Mouse (Mus musculus): Measurements from ENCODE around the gene Fbxw7. TPM values are rescaled to one million over a fixed set of nuclear protein-coding genes. Genes with fewer than 3 reads are reported as not detected.

Fbxw7 gene
- polyA plus RNA-seq, 1 experiment, result 0.34 TPM

DNA sequence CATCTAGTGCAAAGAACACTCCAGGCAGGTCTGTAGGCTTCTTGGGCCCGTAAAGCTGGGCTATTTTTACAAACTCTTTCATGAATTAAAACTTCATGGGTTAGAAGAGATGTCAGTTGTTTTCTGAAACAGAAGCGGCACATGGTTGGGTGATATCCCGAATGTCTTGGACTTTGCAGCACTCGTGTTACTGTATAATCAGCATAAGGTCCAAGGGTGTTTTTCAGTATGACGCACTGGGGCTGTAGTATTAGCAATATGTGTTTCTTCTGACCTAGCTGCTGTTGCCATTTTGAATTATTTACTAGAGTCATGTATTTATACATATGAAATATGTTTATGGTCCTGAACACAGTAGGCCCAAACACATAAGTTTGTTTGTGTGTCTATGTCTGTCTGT is 111.1 kb downstream of the Fbxw7 start:
- Histone ChIP-seq H3K36me3 (ENCODE audit: control insufficient read depth) (no peaks in the 10 kb centered on the region), H3K9me3 (ENCODE audit: control insufficient read depth, low read length) (no peaks in the 10 kb centered on the region), H3K27me3 (ENCODE audit: control insufficient read depth) (no peaks in the 10 kb centered on the region), H3K4me1 (ENCODE audit: control insufficient read depth) (peaks cover 4% of the 10 kb centered on the region; the same call in 1 of the 2 replicates), H3K4me3 (replicated peaks) (no peak overlapping the region)
- TF ChIP-seq TAL1 (IDR thresholded peaks at IDR 0.05; ENCODE audit: low read length) (no peak), GATA1 (IDR thresholded peaks at IDR 0.05; ENCODE audit: low read length) (no peak)

DNA sequence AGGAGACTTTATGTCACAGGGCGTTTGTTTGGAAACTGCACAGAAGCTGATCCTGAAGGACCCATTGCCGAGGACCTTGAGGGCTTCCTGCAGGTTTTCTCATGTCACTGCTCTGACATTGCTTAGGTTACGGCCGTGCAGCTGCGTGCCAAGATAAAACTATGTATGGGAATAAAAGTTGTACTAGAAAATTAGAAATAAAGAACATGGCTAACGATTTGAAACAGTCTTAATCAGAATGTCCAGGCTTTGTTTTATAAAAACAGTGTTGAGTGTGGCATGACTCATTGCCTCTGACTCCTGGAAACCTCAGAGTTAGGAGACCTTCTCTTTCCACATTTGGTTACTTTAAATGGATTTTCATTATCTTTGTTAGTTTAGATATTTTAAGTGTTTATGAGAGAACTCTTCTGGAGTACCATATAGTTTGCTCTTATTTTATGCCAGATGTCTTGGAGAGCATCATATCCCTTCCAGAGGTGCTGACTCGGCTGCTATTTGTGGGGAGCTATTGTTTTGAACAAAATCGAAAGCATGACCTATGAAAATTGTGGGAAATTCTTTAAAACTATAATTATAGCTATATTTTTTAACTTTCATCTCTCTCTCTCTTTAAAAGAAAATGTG is 112.2 kb downstream of the Fbxw7 start:
- Histone ChIP-seq H3K36me3 (ENCODE audit: control insufficient read depth) (no peaks in the 10 kb centered on the region), H3K4me3 (replicated peaks) (no peak overlapping the region), H3K27me3 (ENCODE audit: control insufficient read depth) (no peaks in the 10 kb centered on the region), H3K4me1 (ENCODE audit: control insufficient read depth) (peaks cover 4% of the 10 kb centered on the region; the same call in 1 of the 2 replicates), H3K9me3 (ENCODE audit: control insufficient read depth, low read length) (no peaks in the 10 kb centered on the region)
- TF ChIP-seq GATA1 (IDR thresholded peaks at IDR 0.05; ENCODE audit: low read length), result no peak
- TF ChIP-seq TAL1 (IDR thresholded peaks at IDR 0.05; ENCODE audit: low read length), result no peak

- no peak for TF ChIP-seq TAL1 (IDR thresholded peaks at IDR 0.05; ENCODE audit: low read length)
- no peak for TF ChIP-seq GATA1 (IDR thresholded peaks at IDR 0.05; ENCODE audit: low read length)
- H3K4me1 ChIP-seq (ENCODE audit: control insufficient read depth), result peaks cover 4% of the 10 kb centered on the region; the same call in 1 of the 2 replicates
- no peaks in the 10 kb centered on the region for H3K9me3 ChIP-seq (ENCODE audit: control insufficient read depth, low read length)
- no peaks in the 10 kb centered on the region for H3K27me3 ChIP-seq (ENCODE audit: control insufficient read depth)
- H3K4me3 ChIP-seq (replicated peaks), result no peak overlapping the region
- no peaks in the 10 kb centered on the region for H3K36me3 ChIP-seq (ENCODE audit: control insufficient read depth)
Measured at GRCm38 (mm10) chr3:84927901-84928300, 112.8 kb downstream of the Fbxw7 start.

- no peak overlapping the region for H3K4me3 ChIP-seq (replicated peaks)
- H3K9me3 ChIP-seq (ENCODE audit: control insufficient read depth, low read length), result no peaks in the 10 kb centered on the region
- TF ChIP-seq TAL1 (IDR thresholded peaks at IDR 0.05; ENCODE audit: low read length) (no peak), GATA1 (IDR thresholded peaks at IDR 0.05; ENCODE audit: low read length) (no peak)
- no peaks in the 10 kb centered on the region for H3K4me1 ChIP-seq (ENCODE audit: control insufficient read depth)
- no peaks in the 10 kb centered on the region for H3K27me3 ChIP-seq (ENCODE audit: control insufficient read depth)
- no peaks in the 10 kb centered on the region for H3K36me3 ChIP-seq (ENCODE audit: control insufficient read depth)
Measured at GRCm38 (mm10) chr3:84929171-84929570, 114.1 kb downstream of the Fbxw7 start.

DNA sequence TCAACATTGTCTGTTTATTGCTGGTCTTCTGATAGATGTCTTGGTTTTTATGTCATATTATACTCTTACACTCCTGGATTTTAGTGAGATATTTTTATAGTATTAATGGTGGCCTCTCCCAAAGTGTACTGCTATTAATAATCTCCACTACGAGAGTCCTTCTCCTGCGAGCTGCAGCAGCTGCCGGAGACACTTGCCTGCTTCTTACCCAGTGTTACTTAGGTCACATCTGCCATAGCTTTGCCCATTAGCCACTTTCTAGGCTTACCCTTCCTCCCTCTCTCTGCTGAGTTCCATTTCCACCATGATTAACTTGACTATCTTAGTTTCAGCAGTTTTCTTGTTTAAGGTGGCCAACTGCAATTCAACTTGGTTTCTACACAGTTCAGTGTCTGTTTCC is 115.6 kb downstream of the Fbxw7 start:
- TF ChIP-seq TAL1 (IDR thresholded peaks at IDR 0.05; ENCODE audit: low read length) (no peak), GATA1 (IDR thresholded peaks at IDR 0.05; ENCODE audit: low read length) (no peak)
- Histone ChIP-seq H3K36me3 (ENCODE audit: control insufficient read depth) (no peaks in the 10 kb centered on the region), H3K27me3 (ENCODE audit: control insufficient read depth) (no peaks in the 10 kb centered on the region), H3K9me3 (ENCODE audit: control insufficient read depth, low read length) (no peaks in the 10 kb centered on the region), H3K4me1 (ENCODE audit: control insufficient read depth) (no peaks in the 10 kb centered on the region), H3K4me3 (replicated peaks) (no peak overlapping the region)

- H3K4me3 ChIP-seq (replicated peaks), result no peak overlapping the region
- TF ChIP-seq GATA1 (IDR thresholded peaks at IDR 0.05; ENCODE audit: low read length), result no peak
- TF ChIP-seq TAL1 (IDR thresholded peaks at IDR 0.05; ENCODE audit: low read length), result no peak
- H3K4me1 ChIP-seq (ENCODE audit: control insufficient read depth), result peaks cover 7% of the 10 kb centered on the region
- H3K36me3 ChIP-seq (ENCODE audit: control insufficient read depth), result no peaks in the 10 kb centered on the region
- no peaks in the 10 kb centered on the region for H3K9me3 ChIP-seq (ENCODE audit: control insufficient read depth, low read length)
- no peaks in the 10 kb centered on the region for H3K27me3 ChIP-seq (ENCODE audit: control insufficient read depth)
Measured at GRCm38 (mm10) chr3:84935729-84936128, 120.7 kb downstream of the Fbxw7 start.

- Histone ChIP-seq H3K4me1 (ENCODE audit: control insufficient read depth) (peaks cover 7% of the 10 kb centered on the region), H3K36me3 (ENCODE audit: control insufficient read depth) (no peaks in the 10 kb centered on the region), H3K4me3 (replicated peaks) (no peak overlapping the region), H3K27me3 (ENCODE audit: control insufficient read depth) (no peaks in the 10 kb centered on the region), H3K9me3 (ENCODE audit: control insufficient read depth, low read length) (no peaks in the 10 kb centered on the region)
- no peak for TF ChIP-seq TAL1 (IDR thresholded peaks at IDR 0.05; ENCODE audit: low read length)
- TF ChIP-seq GATA1 (IDR thresholded peaks at IDR 0.05; ENCODE audit: low read length), result no peak
Measured at GRCm38 (mm10) chr3:84936252-84936651, 121.2 kb downstream of the Fbxw7 start.

- TF ChIP-seq GATA1 (IDR thresholded peaks at IDR 0.05; ENCODE audit: low read length) (no peak), TAL1 (IDR thresholded peaks at IDR 0.05; ENCODE audit: low read length) (no peak)
- H3K4me3 ChIP-seq (replicated peaks), result no peak overlapping the region
- H3K36me3 ChIP-seq (ENCODE audit: control insufficient read depth), result no peaks in the 10 kb centered on the region
- H3K27me3 ChIP-seq (ENCODE audit: control insufficient read depth), result no peaks in the 10 kb centered on the region
- peaks cover 7% of the 10 kb centered on the region for H3K4me1 ChIP-seq (ENCODE audit: control insufficient read depth)
- no peaks in the 10 kb centered on the region for H3K9me3 ChIP-seq (ENCODE audit: control insufficient read depth, low read length)
Measured at GRCm38 (mm10) chr3:84936956-84937355, 121.9 kb downstream of the Fbxw7 start.

GRCm38 (mm10) chr3:84937360-84938355 is 122.6 kb downstream of the Fbxw7 start:
- TF ChIP-seq TAL1 (IDR thresholded peaks at IDR 0.05; ENCODE audit: low read length) (no peak), GATA1 (IDR thresholded peaks at IDR 0.05; ENCODE audit: low read length) (no peak)
- H3K4me1 ChIP-seq (ENCODE audit: control insufficient read depth), result peaks cover 7% of the 10 kb centered on the region
- H3K4me3 ChIP-seq (replicated peaks), result no peak overlapping the region
- H3K27me3 ChIP-seq (ENCODE audit: control insufficient read depth), result no peaks in the 10 kb centered on the region
- H3K9me3 ChIP-seq (ENCODE audit: control insufficient read depth, low read length), result no peaks in the 10 kb centered on the region
- H3K36me3 ChIP-seq (ENCODE audit: control insufficient read depth), result no peaks in the 10 kb centered on the region

Data from erythroblast, embryonic 14.5 days (primary cell).